In the genomic region with DNA sequence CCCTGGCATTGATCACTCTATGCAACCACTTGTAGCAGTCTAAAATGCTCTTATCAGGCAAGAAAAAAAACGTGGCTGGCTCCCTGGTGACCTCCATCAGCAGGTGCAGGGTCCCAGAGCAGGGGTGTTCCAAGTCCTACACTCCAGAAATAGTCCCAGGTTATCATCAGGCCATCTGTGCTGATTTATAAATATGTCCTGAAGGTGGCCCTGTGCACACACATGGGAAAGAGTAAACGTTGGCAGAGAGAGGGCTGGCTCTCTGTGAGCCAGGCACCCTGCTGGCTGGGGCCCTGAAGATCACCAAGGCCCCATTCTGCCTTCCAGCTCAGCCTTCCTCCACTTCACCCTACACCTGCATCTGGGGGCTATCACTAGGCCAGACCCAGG, we compare ENCODE assay signal across 15 mouse cellular contexts. TPM values are rescaled to one million over a fixed set of nuclear protein-coding genes. Genes with fewer than 3 reads are reported as not detected.
A peak's percentile ranks its signal among the peaks of the same experiment; 100 is the strongest.
DNase-seq lines count a peak whose midpoint lies in the region; ATAC-seq lines count a peak whose summit lies in the region.
"Had no signal": no experiment of that assay in that cellular context is flagged by ENCODE, and none has a peak within 500 bp of the region (broad histone marks: within the 10 kb centered on the region; RNA-seq: fewer than 3 reads in every experiment).

No protein-coding gene starts in this region.

- WGBS in heart, embryonic 16.5 days, result 10% methylated on average over 2 of the region's 2 CpGs
- 20% methylated on average over 2 of the region's 2 CpGs for WGBS in heart, embryonic 11.5 days (ENCODE audit: insufficient replicate concordance)
- 12% methylated on average over 2 of the region's 2 CpGs for WGBS in liver, embryonic 15.5 days (ENCODE audit: insufficient replicate concordance)
- 10% methylated on average over 2 of the region's 2 CpGs for WGBS in liver, embryonic 12.5 days (ENCODE audit: insufficient replicate concordance)
- 11% methylated on average over 2 of the region's 2 CpGs for WGBS in stomach, embryonic 15.5 days
- WGBS in midbrain, embryonic 11.5 days, result 39% methylated on average over 2 of the region's 2 CpGs

- H3K4me3 ChIP-seq in heart, embryonic 16.5 days (ENCODE audit: low read length), result no peak overlapping the region
- no peak overlapping the region for H3K4me3 ChIP-seq in heart, embryonic 11.5 days (ENCODE audit: low read depth, low read length)
- no peak overlapping the region for H3K4me3 ChIP-seq in liver, embryonic 15.5 days (replicated peaks)
- no peak overlapping the region for H3K4me3 ChIP-seq in liver, embryonic 12.5 days
- no peak overlapping the region for H3K4me3 ChIP-seq in stomach, embryonic 15.5 days (replicated peaks)
- no peak overlapping the region for H3K4me3 ChIP-seq in midbrain, embryonic 11.5 days (ENCODE audit: low read depth, low read length)
- H3K4me3 ChIP-seq: embryonic facial prominence, embryonic 13.5 days; forebrain, embryonic 12.5 days had no signal

- no peaks in the 10 kb centered on the region for H3K36me3 ChIP-seq in heart, embryonic 16.5 days (ENCODE audit: control insufficient read depth, insufficient read depth)
- H3K36me3 ChIP-seq in heart, embryonic 11.5 days (ENCODE audit: control insufficient read depth, insufficient read depth, low read length), result no peaks in the 10 kb centered on the region
- no peaks in the 10 kb centered on the region for H3K36me3 ChIP-seq in liver, embryonic 15.5 days (replicated peaks)
- H3K36me3 ChIP-seq in liver, embryonic 12.5 days, result no peaks in the 10 kb centered on the region
- H3K36me3 ChIP-seq in stomach, embryonic 15.5 days, result no peaks in the 10 kb centered on the region
- H3K36me3 ChIP-seq in midbrain, embryonic 11.5 days (ENCODE audit: control insufficient read depth, insufficient read depth, low read length), result no peaks in the 10 kb centered on the region
- H3K36me3 ChIP-seq: embryonic facial prominence, embryonic 13.5 days; forebrain, embryonic 12.5 days; G1E had no signal

- peak; percentile 46; the same call in 1 of the 2 replicates for ATAC-seq in heart, embryonic 16.5 days (replicated peaks; ENCODE audit: extremely low read depth, insufficient read depth, low FRiP score)
- no peak for ATAC-seq in heart, embryonic 11.5 days (replicated peaks; ENCODE audit: insufficient number of reproducible peaks, low FRiP score, low TSS enrichment)
- peak; percentile 11; the same call in 1 of the 2 replicates for ATAC-seq in liver, embryonic 15.5 days (ENCODE audit: insufficient read depth)
- ATAC-seq in liver, embryonic 12.5 days, result no peak
- ATAC-seq in stomach, embryonic 15.5 days (ENCODE audit: insufficient read depth, low FRiP score, low read depth), result peak; percentile 74
- no peak for ATAC-seq in midbrain, embryonic 11.5 days (ENCODE audit: low FRiP score)

- H3K27ac ChIP-seq in heart, embryonic 16.5 days (ENCODE audit: low read length), result peak overlapping the region; percentile 89
- H3K27ac ChIP-seq in heart, embryonic 11.5 days (ENCODE audit: low read depth, low read length), result no peak overlapping the region
- H3K27ac ChIP-seq in liver, embryonic 15.5 days (replicated peaks), result no peak overlapping the region
- no peak overlapping the region for H3K27ac ChIP-seq in liver, embryonic 12.5 days
- H3K27ac ChIP-seq in stomach, embryonic 15.5 days, result no peak overlapping the region
- H3K27ac ChIP-seq in midbrain, embryonic 11.5 days (ENCODE audit: low read depth, low read length), result no peak overlapping the region
- H3K27ac ChIP-seq: embryonic facial prominence, embryonic 13.5 days; forebrain, embryonic 12.5 days; hindbrain, embryonic 14.5 days had no signal

- no peak overlapping the region for H3K4me2 ChIP-seq in heart, embryonic 16.5 days (ENCODE audit: low read depth, low read length)
- no peak overlapping the region for H3K4me2 ChIP-seq in heart, embryonic 11.5 days
- no peak overlapping the region for H3K4me2 ChIP-seq in liver, embryonic 15.5 days
- no peak overlapping the region for H3K4me2 ChIP-seq in liver, embryonic 12.5 days
- no peak overlapping the region for H3K4me2 ChIP-seq in stomach, embryonic 15.5 days
- H3K4me2 ChIP-seq in midbrain, embryonic 11.5 days, result no peak overlapping the region
- H3K4me2 ChIP-seq: embryonic facial prominence, embryonic 13.5 days; forebrain, embryonic 12.5 days; hindbrain, embryonic 14.5 days had no signal

- no peaks in the 10 kb centered on the region for H3K9me3 ChIP-seq in heart, embryonic 16.5 days (replicated peaks; ENCODE audit: control insufficient read depth, low read length)
- H3K9me3 ChIP-seq in heart, embryonic 11.5 days (replicated peaks; ENCODE audit: control insufficient read depth, low read length), result no peaks in the 10 kb centered on the region
- H3K9me3 ChIP-seq in liver, embryonic 15.5 days (replicated peaks), result no peaks in the 10 kb centered on the region
- H3K9me3 ChIP-seq in liver, embryonic 12.5 days (replicated peaks), result no peaks in the 10 kb centered on the region
- H3K9me3 ChIP-seq in stomach, embryonic 15.5 days, result no peaks in the 10 kb centered on the region
- no peaks in the 10 kb centered on the region for H3K9me3 ChIP-seq in midbrain, embryonic 11.5 days (ENCODE audit: control insufficient read depth, low read length)
- H3K9me3 ChIP-seq: embryonic facial prominence, embryonic 13.5 days; forebrain, embryonic 12.5 days; G1E had no signal

- DNase-seq in cerebellum, adult 9-11 months, result peak; percentile 45
- no peak for DNase-seq in cerebellum, postnatal 14 days
- DNase-seq in midbrain, embryonic 11.5 days (ENCODE audit: low spot score, missing footprints), result no peak
- DNase-seq: B cell, adult 2 months; lung, adult 18-20 months; right cerebral cortex, postnatal 25 days had no signal

- no peaks in the 10 kb centered on the region for H3K27me3 ChIP-seq in heart, embryonic 16.5 days (ENCODE audit: control insufficient read depth, insufficient read depth, low read length)
- no peaks in the 10 kb centered on the region for H3K27me3 ChIP-seq in heart, embryonic 11.5 days (ENCODE audit: control insufficient read depth, insufficient read depth, low read length)
- H3K27me3 ChIP-seq in liver, embryonic 15.5 days, result no peaks in the 10 kb centered on the region
- no peaks in the 10 kb centered on the region for H3K27me3 ChIP-seq in liver, embryonic 12.5 days (replicated peaks)
- H3K27me3 ChIP-seq in stomach, embryonic 15.5 days (replicated peaks), result no peaks in the 10 kb centered on the region
- no peaks in the 10 kb centered on the region for H3K27me3 ChIP-seq in midbrain, embryonic 11.5 days (ENCODE audit: control insufficient read depth, insufficient read depth, low read length)
- H3K27me3 ChIP-seq: embryonic facial prominence, embryonic 13.5 days; forebrain, embryonic 12.5 days had no signal

- H3K9ac ChIP-seq in heart, embryonic 16.5 days (ENCODE audit: low read length), result 0 out of 2 replicates have a peak overlapping the region, but pooled peaks have one; percentile 12
- no peak overlapping the region for H3K9ac ChIP-seq in heart, embryonic 11.5 days (ENCODE audit: low read depth, low read length)
- H3K9ac ChIP-seq in liver, embryonic 15.5 days, result no peak overlapping the region
- H3K9ac ChIP-seq in liver, embryonic 12.5 days, result no peak overlapping the region
- H3K9ac ChIP-seq in stomach, embryonic 15.5 days, result no peak overlapping the region
- H3K9ac ChIP-seq in midbrain, embryonic 11.5 days (ENCODE audit: low read length), result no peak overlapping the region
- H3K9ac ChIP-seq: embryonic facial prominence, embryonic 13.5 days; forebrain, embryonic 12.5 days; hindbrain, embryonic 14.5 days had no signal

- peaks cover 24% of the 10 kb centered on the region for H3K4me1 ChIP-seq in heart, embryonic 16.5 days (ENCODE audit: control insufficient read depth, insufficient read depth, low read length)
- H3K4me1 ChIP-seq in heart, embryonic 11.5 days (ENCODE audit: control insufficient read depth, insufficient read depth, low read length), result peaks cover 6% of the 10 kb centered on the region
- no peaks in the 10 kb centered on the region for H3K4me1 ChIP-seq in liver, embryonic 15.5 days (replicated peaks)
- H3K4me1 ChIP-seq in liver, embryonic 12.5 days, result no peaks in the 10 kb centered on the region
- H3K4me1 ChIP-seq in stomach, embryonic 15.5 days, result no peaks in the 10 kb centered on the region
- H3K4me1 ChIP-seq in midbrain, embryonic 11.5 days (ENCODE audit: control insufficient read depth, insufficient read depth, low read length), result no peaks in the 10 kb centered on the region
- H3K4me1 ChIP-seq: embryonic facial prominence, embryonic 13.5 days; forebrain, embryonic 12.5 days had no signal

RNA-seq across cellular contexts. Expression of a gene that starts 18.4 kb away (rescaled TPM):
- polyA plus RNA-seq in heart, embryonic 16.5 days (2015; fragmentation: Nextera tagmentation; extraction: Ambion mirVana), result 0.11 TPM in 1 of 2 replicates, not detected in the other
- 0.15 TPM in 1 of 2 replicates, not detected in the other for polyA plus RNA-seq in heart, embryonic 11.5 days (2014; fragmentation: Nextera tagmentation; extraction: Ambion mirVana)
- not detected in 2 replicates for polyA plus RNA-seq in liver, embryonic 15.5 days (2015; fragmentation: Nextera tagmentation; extraction: Ambion mirVana)
- not detected in 2 replicates for polyA plus RNA-seq in liver, embryonic 12.5 days (2016; fragmentation: Nextera tagmentation; extraction: Ambion mirVana)
- polyA plus RNA-seq in stomach, embryonic 15.5 days (2015; fragmentation: Nextera tagmentation; extraction: Ambion mirVana), result 0.98 and 1.3 TPM in 2 replicates
- 0.53 and 0.62 TPM in 2 replicates for polyA plus RNA-seq in midbrain, embryonic 11.5 days (2014; fragmentation: Nextera tagmentation; extraction: Ambion mirVana)
- polyA plus RNA-seq: embryonic facial prominence, embryonic 13.5 days; G1E had no signal

RNA-seq across cellular contexts. Expression of a gene that starts 28.0 kb away (rescaled TPM):
- polyA plus RNA-seq in heart, embryonic 16.5 days (2015; fragmentation: Nextera tagmentation; extraction: Ambion mirVana), result 0.16 and 0.25 TPM in 2 replicates
- 0.17 TPM in 1 of 2 replicates, not detected in the other for polyA plus RNA-seq in heart, embryonic 11.5 days (2014; fragmentation: Nextera tagmentation; extraction: Ambion mirVana)
- 0.05 and 0.08 TPM in 2 replicates for polyA plus RNA-seq in liver, embryonic 15.5 days (2015; fragmentation: Nextera tagmentation; extraction: Ambion mirVana)
- not detected in 2 replicates for polyA plus RNA-seq in liver, embryonic 12.5 days (2016; fragmentation: Nextera tagmentation; extraction: Ambion mirVana)
- polyA plus RNA-seq in stomach, embryonic 15.5 days (2015; fragmentation: Nextera tagmentation; extraction: Ambion mirVana), result 0.24 TPM in 1 of 2 replicates, not detected in the other
- 0.08 TPM in 1 of 2 replicates, not detected in the other for polyA plus RNA-seq in midbrain, embryonic 11.5 days (2014; fragmentation: Nextera tagmentation; extraction: Ambion mirVana)
- polyA plus RNA-seq: embryonic facial prominence, embryonic 13.5 days; forebrain, embryonic 12.5 days; G1E had no signal

RNA-seq across cellular contexts. Expression of a gene that starts 48.8 kb away (rescaled TPM):
- polyA plus RNA-seq in heart, embryonic 16.5 days (2015; fragmentation: Nextera tagmentation; extraction: Ambion mirVana), result 10.2 and 10.4 TPM in 2 replicates
- 19.1 and 19.6 TPM in 2 replicates for polyA plus RNA-seq in heart, embryonic 11.5 days (2014; fragmentation: Nextera tagmentation; extraction: Ambion mirVana)
- 84.6 and 97.7 TPM in 2 replicates for polyA plus RNA-seq in liver, embryonic 15.5 days (2015; fragmentation: Nextera tagmentation; extraction: Ambion mirVana)
- polyA plus RNA-seq in liver, embryonic 12.5 days (2016; fragmentation: Nextera tagmentation; extraction: Ambion mirVana), result 37.0 and 37.6 TPM in 2 replicates
- polyA plus RNA-seq in stomach, embryonic 15.5 days (2015; fragmentation: Nextera tagmentation; extraction: Ambion mirVana), result 20.1 and 23.9 TPM in 2 replicates
- polyA plus RNA-seq in midbrain, embryonic 11.5 days (2014; fragmentation: Nextera tagmentation; extraction: Ambion mirVana), result 6.8 and 7.3 TPM in 2 replicates
- polyA plus RNA-seq: G1E had no signal

Comparison
In these comparisons a context has a peak if more than half of its experiments do, and no peak if none do; other contexts are left out.
1. ATAC-seq: peak in heart, embryonic 16.5 days (single experiment), liver, embryonic 15.5 days (single experiment) and stomach, embryonic 15.5 days (single experiment); none in heart, embryonic 11.5 days (single experiment), liver, embryonic 12.5 days (single experiment) and midbrain, embryonic 11.5 days (single experiment).